Mouse (Mus musculus) midbrain, embryonic 15.5 days (tissue): ENCODE results near the gene Zscan25. TPM values are rescaled to one million over a fixed set of nuclear protein-coding genes. Genes with fewer than 3 reads are reported as not detected.
A peak's percentile ranks its signal among the peaks of the same experiment; 100 is the strongest.
"Not testable (repeated sequence)": the region's sequence is repeated elsewhere in the genome, so short reads cannot be mapped to it uniquely, and the experiment has no call there.

Experiments used
- ATAC-seq: fragments of 200-750 bp; cut with Nextera tagmentation; replicated peaks from 2 replicates; pipeline ENCODE4 v1.8.0; 2017; ENCODE audit warnings: moderate TSS enrichment
- H3K27ac ChIP-seq: fragments of 300-500 bp; sonication (generic); 2 replicates; pipeline ENCODE4 v1.5.1; 2015; ENCODE audit warnings: mild to moderate bottlenecking, inconsistent platforms
- H3K27me3 ChIP-seq: fragments of 300-500 bp; sonication (generic); replicated peaks from 2 replicates; pipeline ENCODE4 v1.6.1; 2015; ENCODE audit warnings: inconsistent platforms
- H3K36me3 ChIP-seq: fragments of 300-500 bp; sonication (generic); replicated peaks from 2 replicates; pipeline ENCODE4 v1.6.1; 2015; ENCODE audit warnings: inconsistent platforms
- H3K4me1 ChIP-seq: fragments of 300-500 bp; sonication (generic); 2 replicates; pipeline ENCODE4 v1.6.1; 2015; ENCODE audit warnings: inconsistent platforms
- H3K4me2 ChIP-seq: fragments of 300-500 bp; sonication (generic); 2 replicates; pipeline ENCODE4 v1.6.1; 2015; ENCODE audit warnings: inconsistent platforms, mild to moderate bottlenecking, moderate library complexity
- H3K4me3 ChIP-seq: fragments of 300-500 bp; sonication (generic); 2 replicates; pipeline ENCODE4 v1.5.1; 2015; ENCODE audit warnings: mild to moderate bottlenecking, inconsistent platforms
- H3K9ac ChIP-seq: fragments of 300-500 bp; sonication (generic); 2 replicates; pipeline ENCODE4 v1.6.1; 2015; ENCODE audit warnings: mild to moderate bottlenecking, inconsistent platforms
- H3K9me3 ChIP-seq: fragments of 300-500 bp; sonication (generic); 2 replicates; pipeline ENCODE4 v1.6.1; 2016; ENCODE audit warnings: inconsistent platforms
- WGBS: fragments of 180-500 bp; shearing (Covaris S2); methylation state at CpG from one replicate; pipeline ENCODE4 v1.1.7; 2015; ENCODE audit warnings: mixed read lengths; 5-methylcytosine and 5-hydroxymethylcytosine counted together
- polyA plus RNA-seq: library from polyadenylated mRNA; unstranded; fragments of >200 nt; fragmentation: Nextera tagmentation; extraction: Ambion mirVana; gene quantifications from 2 replicates; pipeline ENCODE4 v1.2.1, GENCODE M21; 2015

Gene Zscan25
- polyA plus RNA-seq: 0.43 and 1.2 TPM in 2 replicates

- peak within 1 kb of the TSS; percentile 87 for H3K27ac ChIP-seq
- no peaks in the 10 kb centered on the region for H3K27me3 ChIP-seq
- ATAC-seq: peak; percentile 99
- H3K4me1 ChIP-seq: peaks cover 12% of the 10 kb centered on the region
- H3K36me3 ChIP-seq: peaks cover 21% of the 10 kb centered on the region
- H3K4me3 ChIP-seq: peak within 1 kb of the TSS; percentile 90
- WGBS: under 1% methylated on average over 50 of the region's 50 CpGs
- no peaks in the 10 kb centered on the region for H3K9me3 ChIP-seq
- H3K9ac ChIP-seq: peak within 1 kb of the TSS; percentile 96
- H3K4me2 ChIP-seq: peak within 1 kb of the TSS; percentile 73
Measured at GRCm38 (mm10) chr5:145280371-145281143, at the start of gene Zscan25. TSS of gene Zscan25 (plus strand) at chr5:145280500.

- Histone ChIP-seq H3K27ac (peak overlapping the region; percentile 94; the same call in 1 of the 2 replicates), H3K27me3 (no peaks in the 10 kb centered on the region), H3K9ac (peak overlapping the region; percentile 95), H3K4me3 (peak overlapping the region; percentile 98), H3K9me3 (no peaks in the 10 kb centered on the region), H3K4me1 (peaks cover 23% of the 10 kb centered on the region), H3K36me3 (peaks cover 20% of the 10 kb centered on the region), H3K4me2 (peak overlapping the region; percentile 88)
- no peak for ATAC-seq
- 91% methylated on average over 4 of the region's 4 CpGs for WGBS
Measured at GRCm38 (mm10) chr5:145230641-145231040, 49.7 kb upstream of the Zscan25 start.

- Histone ChIP-seq H3K9me3 (no peaks in the 10 kb centered on the region), H3K4me1 (peaks cover 23% of the 10 kb centered on the region), H3K27me3 (no peaks in the 10 kb centered on the region), H3K9ac (peak within 1 kb of the TSS; percentile 95), H3K27ac (peak within 1 kb of the TSS; percentile 94), H3K4me3 (peak within 1 kb of the TSS; percentile 98), H3K4me2 (peak within 1 kb of the TSS; percentile 88), H3K36me3 (peaks cover 22% of the 10 kb centered on the region)
- 0% methylated on average over 42 of the region's 42 CpGs for WGBS
- peak; percentile 98 for ATAC-seq
Measured at GRCm38 (mm10) chr5:145231367-145231871, 48.9 kb upstream of the Zscan25 start, which contains the start of gene Zfp655. TSS of gene Zfp655 (plus strand) at chr5:145231715.

- WGBS: under 1% methylated on average over 47 of the region's 49 CpGs
- H3K9ac ChIP-seq: peak overlapping the region; percentile 95
- H3K36me3 ChIP-seq: peaks cover 23% of the 10 kb centered on the region
- H3K27ac ChIP-seq: peak overlapping the region; percentile 94
- no peak; the same call in 1 of the 2 replicates for ATAC-seq
- no peaks in the 10 kb centered on the region for H3K9me3 ChIP-seq
- no peaks in the 10 kb centered on the region for H3K27me3 ChIP-seq
- peaks cover 23% of the 10 kb centered on the region for H3K4me1 ChIP-seq
- H3K4me2 ChIP-seq: peak overlapping the region; percentile 88
- peak overlapping the region; percentile 98 for H3K4me3 ChIP-seq
Measured at GRCm38 (mm10) chr5:145231893-145232411, 48.3 kb upstream of the Zscan25 start.

GRCm38 (mm10) chr5:145234636-145235035, 45.7 kb upstream of the Zscan25 start:
- ATAC-seq: no peak

GRCm38 (mm10) chr5:145249520-145249919, 30.8 kb upstream of the Zscan25 start:
- Histone ChIP-seq H3K4me2 (no peak overlapping the region), H3K9me3 (no peaks in the 10 kb centered on the region), H3K27ac (no peak overlapping the region), H3K9ac (no peak overlapping the region), H3K4me3 (no peak overlapping the region), H3K27me3 (no peaks in the 10 kb centered on the region), H3K36me3 (peaks cover 13% of the 10 kb centered on the region), H3K4me1 (no peaks in the 10 kb centered on the region)
- 96% methylated on average over 3 of the region's 3 CpGs for WGBS
- ATAC-seq: no peak

More at GRCm38 (mm10) chr5:145234636-145235035, 45.7 kb upstream of the Zscan25 start:
- Histone ChIP-seq H3K4me1 (peaks cover 23% of the 10 kb centered on the region), H3K9ac (no peak overlapping the region), H3K27ac (no peak overlapping the region), H3K9me3 (no peaks in the 10 kb centered on the region), H3K4me3 (no peak overlapping the region), H3K27me3 (no peaks in the 10 kb centered on the region), H3K36me3 (peaks cover 31% of the 10 kb centered on the region), H3K4me2 (no peak overlapping the region)

- not testable (repeated sequence) for H3K27me3 ChIP-seq, H3K9ac ChIP-seq, H3K4me2 ChIP-seq, H3K4me1 ChIP-seq, H3K36me3 ChIP-seq, ATAC-seq, H3K27ac ChIP-seq, H3K9me3 ChIP-seq, H3K4me3 ChIP-seq
- 91% methylated on average over 2 of the region's 2 CpGs for WGBS
Measured at GRCm38 (mm10) chr5:145273568-145273967, 6.7 kb upstream of the Zscan25 start.

- H3K27me3 ChIP-seq: no peaks in the 10 kb centered on the region
- WGBS: 90% methylated on average over 2 of the region's 2 CpGs
- H3K9me3 ChIP-seq: no peaks in the 10 kb centered on the region
- peaks cover 12% of the 10 kb centered on the region for H3K4me1 ChIP-seq
- no peak overlapping the region for H3K27ac ChIP-seq
- peaks cover 16% of the 10 kb centered on the region for H3K36me3 ChIP-seq
- peak overlapping the region; percentile 90; the same call in 1 of the 2 replicates for H3K4me3 ChIP-seq
- H3K9ac ChIP-seq: no peak overlapping the region
- peak overlapping the region; percentile 73; the same call in 1 of the 2 replicates for H3K4me2 ChIP-seq
- ATAC-seq: peak; percentile 37
Measured at GRCm38 (mm10) chr5:145279948-145280347, 352 bp upstream of the Zscan25 start.

GRCm38 (mm10) chr5:145288382-145288781, 8.1 kb downstream of the Zscan25 start:
- ATAC-seq: 0 out of 2 replicates have a peak, but pooled peaks have one; percentile 35
- H3K4me3 ChIP-seq: no peak overlapping the region
- no peak overlapping the region for H3K9ac ChIP-seq
- H3K27me3 ChIP-seq: no peaks in the 10 kb centered on the region
- peaks cover 84% of the 10 kb centered on the region for H3K36me3 ChIP-seq
- no peak overlapping the region for H3K27ac ChIP-seq
- H3K9me3 ChIP-seq: no peaks in the 10 kb centered on the region
- WGBS: 97% methylated on average over 5 of the region's 5 CpGs
- no peak overlapping the region for H3K4me2 ChIP-seq
- no peaks in the 10 kb centered on the region for H3K4me1 ChIP-seq

- Histone ChIP-seq H3K9me3 (no peaks in the 10 kb centered on the region), H3K9ac (no peak overlapping the region), H3K4me3 (no peak overlapping the region), H3K4me1 (no peaks in the 10 kb centered on the region), H3K27me3 (no peaks in the 10 kb centered on the region), H3K4me2 (no peak overlapping the region), H3K27ac (no peak overlapping the region), H3K36me3 (peaks cover 67% of the 10 kb centered on the region)
- no peak for ATAC-seq
- WGBS: 97% methylated on average over 16 of the region's 16 CpGs
Measured at GRCm38 (mm10) chr5:145290697-145291096, 10.4 kb downstream of the Zscan25 start.

GRCm38 (mm10) chr5:145292398-145292797, 12.1 kb downstream of the Zscan25 start:
- H3K27me3 ChIP-seq: no peaks in the 10 kb centered on the region
- H3K4me2 ChIP-seq: no peak overlapping the region
- peaks cover 54% of the 10 kb centered on the region for H3K36me3 ChIP-seq
- ATAC-seq: no peak
- H3K27ac ChIP-seq: no peak overlapping the region
- 97% methylated on average over 6 of the region's 6 CpGs for WGBS
- H3K9ac ChIP-seq: no peak overlapping the region
- no peak overlapping the region for H3K4me3 ChIP-seq
- no peaks in the 10 kb centered on the region for H3K4me1 ChIP-seq
- no peaks in the 10 kb centered on the region for H3K9me3 ChIP-seq

GRCm38 (mm10) chr5:145300469-145300868, 20.2 kb downstream of the Zscan25 start:
- Histone ChIP-seq H3K27ac (no peak overlapping the region), H3K4me1 (no peaks in the 10 kb centered on the region), H3K36me3 (no peaks in the 10 kb centered on the region), H3K4me3 (no peak overlapping the region), H3K9ac (no peak overlapping the region), H3K4me2 (no peak overlapping the region), H3K27me3 (no peaks in the 10 kb centered on the region), H3K9me3 (no peaks in the 10 kb centered on the region)
- no peak for ATAC-seq
